Mouse (Mus musculus) intestine, embryonic 15.5 days (tissue): ENCODE results near the gene Abi1. TPM values are rescaled to one million over a fixed set of nuclear protein-coding genes. Genes with fewer than 3 reads are reported as not detected.

ENCODE experiments used
- ATAC-seq: fragments of 200-750 bp; cut with Nextera tagmentation; 2 replicates; pipeline ENCODE4 v1.8.0; 2017; ENCODE audit warnings: moderate TSS enrichment, moderate library complexity
- H3K27ac ChIP-seq: fragments of 300-500 bp; sonication (generic); 2 replicates; pipeline ENCODE4 v1.5.1; 2015; ENCODE audit warnings: mild to moderate bottlenecking, inconsistent platforms
- H3K27me3 ChIP-seq: fragments of 300-500 bp; sonication (generic); replicated peaks from 2 replicates; pipeline ENCODE4 v1.6.1; 2015; ENCODE audit warnings: inconsistent platforms
- H3K36me3 ChIP-seq: fragments of 300-500 bp; sonication (generic); 2 replicates; pipeline ENCODE4 v1.6.1; 2015; ENCODE audit warnings: inconsistent platforms
- H3K4me1 ChIP-seq: fragments of 300-500 bp; sonication (generic); replicated peaks from 2 replicates; pipeline ENCODE4 v1.6.1; 2015; ENCODE audit warnings: inconsistent platforms
- H3K4me2 ChIP-seq: fragments of 300-500 bp; sonication (generic); replicated peaks from 2 replicates; pipeline ENCODE4 v1.6.1; 2015; ENCODE audit warnings: mild to moderate bottlenecking, inconsistent platforms
- H3K4me3 ChIP-seq: fragments of 300-500 bp; sonication (generic); replicated peaks from 2 replicates; pipeline ENCODE4 v1.5.1; 2015; ENCODE audit warnings: inconsistent platforms
- H3K9ac ChIP-seq: fragments of 300-500 bp; sonication (generic); 2 replicates; pipeline ENCODE4 v1.6.1; 2015; ENCODE audit warnings: inconsistent platforms
- H3K9me3 ChIP-seq: fragments of 300-500 bp; sonication (generic); 2 replicates; pipeline ENCODE4 v1.6.1; 2016; ENCODE audit warnings: inconsistent platforms
- WGBS: fragments of 180-500 bp; shearing (Covaris S2); methylation state at CpG from one replicate; pipeline ENCODE4 v1.1.7; 2015; 5-methylcytosine and 5-hydroxymethylcytosine counted together
- polyA plus RNA-seq: library from polyadenylated mRNA; unstranded; fragments of >200 nt; fragmentation: Nextera tagmentation; extraction: Ambion mirVana; gene quantifications from 2 replicates; pipeline ENCODE4 v1.2.1, GENCODE M21; 2015

Gene Abi1
- polyA plus RNA-seq, 1 experiment from 2014 or later = 46.6 TPM

GRCm38 (mm10) chr2:22999620-23000019 is 40.4 kb downstream of the Abi1 start:
- H3K4me2 ChIP-seq = no peak overlapping the region
- no peaks in the 10 kb centered on the region for H3K9me3 ChIP-seq
- H3K27me3 ChIP-seq = no peaks in the 10 kb centered on the region
- no peak for ATAC-seq
- no peaks in the 10 kb centered on the region for H3K4me1 ChIP-seq
- no peaks in the 10 kb centered on the region for H3K36me3 ChIP-seq
- no peak overlapping the region for H3K4me3 ChIP-seq
- 80% methylated on average over 1 of the region's 1 CpGs for WGBS
- no peak overlapping the region for H3K9ac ChIP-seq
- H3K27ac ChIP-seq = no peak overlapping the region

DNA sequence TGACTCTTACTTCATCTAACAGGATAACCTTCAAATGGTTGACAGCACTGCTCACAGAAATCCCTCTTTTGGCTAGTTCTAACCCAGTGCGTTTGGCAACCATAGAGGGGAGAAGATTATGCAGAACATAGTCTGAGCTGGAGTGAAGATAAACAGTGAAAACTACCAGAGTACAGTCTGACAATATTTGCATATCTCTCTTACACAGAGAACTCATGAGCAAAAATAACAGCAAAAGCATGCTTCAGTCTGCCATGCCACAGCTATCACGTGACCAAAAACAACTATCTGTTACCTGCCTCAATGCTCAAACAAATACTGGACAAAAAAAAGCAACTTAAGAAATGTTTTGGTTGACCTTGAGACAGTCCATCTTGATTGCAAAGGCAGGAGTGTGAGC is 41.2 kb downstream of the Abi1 start:
- Histone ChIP-seq H3K9me3 (no peaks in the 10 kb centered on the region), H3K36me3 (no peaks in the 10 kb centered on the region), H3K4me3 (no peak overlapping the region), H3K27me3 (no peaks in the 10 kb centered on the region), H3K27ac (no peak overlapping the region), H3K9ac (no peak overlapping the region), H3K4me2 (no peak overlapping the region), H3K4me1 (no peaks in the 10 kb centered on the region)
- 72% methylated on average over 2 of the region's 2 CpGs for WGBS
- no peak for ATAC-seq

DNA sequence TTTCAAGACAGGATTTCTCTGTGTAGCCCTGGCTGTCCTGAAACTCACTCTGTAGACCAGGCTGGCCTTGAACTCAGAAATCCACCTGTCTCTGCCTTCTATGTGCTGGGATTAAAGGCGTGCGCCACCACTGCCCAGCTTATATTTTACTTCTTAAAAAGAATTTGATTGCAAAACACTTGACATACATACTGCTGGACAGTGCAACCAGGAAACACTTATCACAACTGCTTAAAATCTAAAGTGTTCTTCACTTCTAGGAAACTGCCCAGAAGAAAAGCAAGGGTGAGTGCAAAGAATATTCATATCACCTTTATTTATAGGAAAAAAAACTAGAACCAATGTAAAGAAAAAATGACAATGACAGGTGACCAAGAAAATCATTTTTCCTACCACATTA is 42.0 kb downstream of the Abi1 start:
- WGBS = 88% methylated on average over 2 of the region's 2 CpGs

GRCm38 (mm10) chr2:22996071-22996470 is 44.0 kb downstream of the Abi1 start:
- Histone ChIP-seq H3K9ac (no peak overlapping the region), H3K4me2 (no peak overlapping the region), H3K27me3 (no peaks in the 10 kb centered on the region), H3K4me1 (no peaks in the 10 kb centered on the region), H3K36me3 (no peaks in the 10 kb centered on the region), H3K27ac (no peak overlapping the region), H3K4me3 (no peak overlapping the region), H3K9me3 (no peaks in the 10 kb centered on the region)
- ATAC-seq = no peak

More for the DNA sequence above, 42.0 kb downstream of the Abi1 start:
- H3K9me3 ChIP-seq = no peaks in the 10 kb centered on the region
- no peaks in the 10 kb centered on the region for H3K27me3 ChIP-seq
- no peaks in the 10 kb centered on the region for H3K36me3 ChIP-seq
- H3K4me1 ChIP-seq = no peaks in the 10 kb centered on the region
- H3K27ac ChIP-seq = no peak overlapping the region
- no peak for ATAC-seq
- H3K4me3 ChIP-seq = no peak overlapping the region
- H3K4me2 ChIP-seq = no peak overlapping the region
- H3K9ac ChIP-seq = no peak overlapping the region

DNA sequence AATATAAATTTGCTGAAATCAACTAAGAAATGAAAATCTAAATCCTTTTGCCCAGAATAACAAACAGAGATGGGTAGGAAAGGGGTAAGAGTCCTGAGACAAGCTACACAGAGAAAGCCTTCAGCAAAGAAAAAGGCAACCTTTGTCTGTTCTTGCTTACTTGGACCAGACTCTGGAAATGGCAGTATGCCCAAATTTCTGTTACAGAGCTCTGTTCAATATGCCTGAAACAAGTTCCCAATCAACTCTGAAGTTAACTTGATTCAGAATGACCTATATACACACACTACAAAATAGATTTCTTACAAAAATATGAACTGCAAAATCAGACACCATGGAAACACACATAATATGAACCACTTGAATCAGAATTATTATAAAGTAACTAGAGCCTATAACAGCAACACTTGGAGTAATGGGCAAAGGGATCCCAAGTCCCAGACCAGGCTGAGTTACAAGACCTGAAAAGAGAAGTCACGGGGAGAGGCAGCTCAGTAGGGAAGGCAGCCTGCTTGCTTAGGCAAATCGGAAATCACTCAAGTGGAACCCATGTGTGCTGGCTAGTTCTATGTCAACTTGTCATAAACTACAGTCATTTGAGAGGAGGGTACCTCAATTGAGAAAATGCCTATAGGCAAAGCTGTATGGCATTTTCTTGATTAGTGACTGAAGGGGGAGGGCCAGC is 53.9 kb downstream of the Abi1 start:
- no peak overlapping the region for H3K4me2 ChIP-seq
- H3K4me1 ChIP-seq = no peaks in the 10 kb centered on the region
- H3K36me3 ChIP-seq = no peaks in the 10 kb centered on the region
- no peak overlapping the region for H3K4me3 ChIP-seq
- H3K27ac ChIP-seq = no peak overlapping the region
- no peaks in the 10 kb centered on the region for H3K27me3 ChIP-seq
- no peak for ATAC-seq
- WGBS = 80% methylated on average over 2 of the region's 2 CpGs
- H3K9ac ChIP-seq = no peak overlapping the region
- H3K9me3 ChIP-seq = no peaks in the 10 kb centered on the region

DNA sequence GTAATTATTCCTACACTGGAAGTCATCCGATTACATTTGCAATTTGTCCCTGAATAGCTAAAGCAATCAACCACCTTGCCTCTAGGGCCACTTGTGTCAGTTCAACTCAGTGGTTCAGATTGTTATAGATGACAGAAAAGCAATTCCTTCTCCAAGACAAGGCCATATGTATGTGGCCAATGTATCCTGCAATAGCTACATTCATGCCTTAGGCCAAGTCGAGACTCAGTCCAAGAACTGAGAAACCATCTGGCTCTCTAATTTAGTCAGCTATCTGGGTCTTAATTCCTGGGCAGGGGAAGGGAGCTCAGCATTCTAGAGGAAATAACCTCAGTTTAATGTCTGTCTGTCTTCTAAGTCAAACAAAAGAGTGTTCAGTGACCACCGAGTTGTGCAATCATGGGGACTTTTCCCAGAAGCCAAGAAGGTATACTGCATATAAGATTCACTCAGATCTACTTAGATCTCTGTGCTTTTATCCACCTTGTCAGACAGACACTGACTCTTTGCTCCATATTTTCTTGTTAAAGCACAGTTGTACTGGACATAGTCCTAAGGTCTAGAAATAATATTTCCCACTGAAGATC is 62.6 kb downstream of the Abi1 start:
- WGBS = 57% methylated on average over 3 of the region's 3 CpGs
- no peaks in the 10 kb centered on the region for H3K27me3 ChIP-seq
- H3K4me1 ChIP-seq = no peaks in the 10 kb centered on the region
- no peaks in the 10 kb centered on the region for H3K9me3 ChIP-seq
- no peaks in the 10 kb centered on the region for H3K36me3 ChIP-seq
- no peak overlapping the region for H3K9ac ChIP-seq
- H3K4me2 ChIP-seq = no peak overlapping the region
- no peak for ATAC-seq
- no peak overlapping the region for H3K4me3 ChIP-seq
- no peak overlapping the region for H3K27ac ChIP-seq

DNA sequence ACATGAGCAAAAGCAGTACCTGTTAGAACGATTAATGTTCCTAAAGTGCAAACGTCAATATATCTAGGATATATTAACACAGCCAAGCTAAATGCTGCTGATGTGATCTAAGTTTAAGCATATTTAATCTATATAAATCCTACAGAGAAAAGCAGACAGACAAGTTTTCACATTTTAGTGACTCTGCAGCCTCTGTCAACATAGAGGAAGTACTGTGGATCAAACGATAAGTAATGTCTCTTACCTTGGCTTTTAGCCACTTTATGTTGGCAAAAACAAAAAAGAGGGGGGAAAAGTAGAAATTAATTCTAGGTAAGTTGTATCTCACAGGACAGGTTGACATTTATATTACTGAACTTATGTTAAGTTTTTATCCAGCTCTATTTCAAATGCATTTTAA is 77.1 kb downstream of the Abi1 start:
- H3K36me3 ChIP-seq = no peaks in the 10 kb centered on the region
- no peaks in the 10 kb centered on the region for H3K27me3 ChIP-seq
- no peak overlapping the region for H3K4me3 ChIP-seq
- H3K27ac ChIP-seq = no peak overlapping the region
- no peak overlapping the region for H3K9ac ChIP-seq
- H3K4me1 ChIP-seq = no peaks in the 10 kb centered on the region
- no peak overlapping the region for H3K4me2 ChIP-seq
- ATAC-seq = no peak
- WGBS = 84% methylated on average over 3 of the region's 3 CpGs
- no peaks in the 10 kb centered on the region for H3K9me3 ChIP-seq

- Histone ChIP-seq H3K4me3 (no peak overlapping the region), H3K36me3 (peaks cover 2% of the 10 kb centered on the region; the same call in 1 of the 2 replicates), H3K4me1 (no peaks in the 10 kb centered on the region), H3K9ac (no peak overlapping the region), H3K9me3 (no peaks in the 10 kb centered on the region), H3K27ac (no peak overlapping the region), H3K4me2 (no peak overlapping the region), H3K27me3 (no peaks in the 10 kb centered on the region)
- ATAC-seq = no peak
- 93% methylated on average over 8 of the region's 8 CpGs for WGBS
Observed at GRCm38 (mm10) chr2:22962242-22962641, 77.8 kb downstream of the Abi1 start.

DNA sequence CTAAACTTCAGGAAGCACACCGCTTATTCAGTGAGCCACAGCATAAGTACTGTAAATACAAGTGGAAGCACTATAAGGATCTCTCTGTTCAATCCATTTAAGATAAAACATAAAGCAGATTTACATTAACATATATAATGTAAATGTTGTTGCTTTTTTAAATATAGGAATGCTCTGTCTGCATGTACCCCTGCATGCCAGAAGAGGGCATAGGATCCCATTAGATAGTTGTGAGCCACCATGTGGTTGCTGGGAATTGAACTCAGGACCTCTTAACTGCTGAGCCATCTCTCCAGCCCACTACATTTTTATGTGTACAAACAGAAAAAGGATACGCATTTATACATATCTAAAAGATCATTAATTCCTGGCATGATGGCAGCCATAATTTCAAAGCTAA is 78.4 kb downstream of the Abi1 start:
- H3K9me3 ChIP-seq = no peaks in the 10 kb centered on the region
- no peaks in the 10 kb centered on the region for H3K4me1 ChIP-seq
- no peak overlapping the region for H3K4me2 ChIP-seq
- no peaks in the 10 kb centered on the region for H3K27me3 ChIP-seq
- H3K9ac ChIP-seq = no peak overlapping the region
- ATAC-seq = no peak
- peaks cover 4% of the 10 kb centered on the region; the same call in 1 of the 2 replicates for H3K36me3 ChIP-seq
- no peak overlapping the region for H3K4me3 ChIP-seq
- H3K27ac ChIP-seq = no peak overlapping the region
- 92% methylated on average over 2 of the region's 2 CpGs for WGBS

DNA sequence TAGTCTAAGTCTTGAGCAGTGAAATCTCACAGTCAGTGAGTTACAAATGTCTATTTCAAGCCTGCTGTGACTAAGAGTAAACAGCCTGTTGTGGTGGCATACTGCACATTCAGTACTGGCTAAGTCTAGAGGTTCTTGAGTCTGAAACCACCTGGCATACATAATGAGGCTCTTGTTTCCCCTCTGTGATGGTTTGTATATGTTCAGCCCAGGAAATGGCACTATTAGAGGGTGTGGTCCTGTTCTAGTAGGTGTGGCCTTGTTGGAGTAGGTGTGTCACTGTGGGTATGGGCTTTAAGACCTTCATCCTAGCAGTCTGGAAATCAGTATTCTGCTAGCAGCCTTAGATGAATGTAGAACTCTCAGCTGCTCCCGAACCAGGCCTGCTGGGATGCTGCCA is 82.6 kb downstream of the Abi1 start:
- no peaks in the 10 kb centered on the region for H3K4me1 ChIP-seq
- H3K27ac ChIP-seq = no peak overlapping the region
- ATAC-seq = peak; percentile 51; the same call in 1 of the 2 replicates
- H3K9ac ChIP-seq = no peak overlapping the region
- H3K9me3 ChIP-seq = no peaks in the 10 kb centered on the region
- no peak overlapping the region for H3K4me3 ChIP-seq
- no peaks in the 10 kb centered on the region for H3K27me3 ChIP-seq
- 94% methylated on average over 1 of the region's 1 CpGs for WGBS
- no peak overlapping the region for H3K4me2 ChIP-seq
- H3K36me3 ChIP-seq = peaks cover 4% of the 10 kb centered on the region; the same call in 1 of the 2 replicates

- Histone ChIP-seq H3K9me3 (no peaks in the 10 kb centered on the region), H3K4me2 (no peak overlapping the region), H3K9ac (no peak overlapping the region), H3K27me3 (no peaks in the 10 kb centered on the region), H3K4me1 (no peaks in the 10 kb centered on the region), H3K4me3 (no peak overlapping the region), H3K36me3 (peaks cover 4% of the 10 kb centered on the region; the same call in 1 of the 2 replicates), H3K27ac (no peak overlapping the region)
- WGBS = 92% methylated on average over 5 of the region's 5 CpGs
- no peak for ATAC-seq
Observed at GRCm38 (mm10) chr2:22955914-22956313, 84.1 kb downstream of the Abi1 start.

DNA sequence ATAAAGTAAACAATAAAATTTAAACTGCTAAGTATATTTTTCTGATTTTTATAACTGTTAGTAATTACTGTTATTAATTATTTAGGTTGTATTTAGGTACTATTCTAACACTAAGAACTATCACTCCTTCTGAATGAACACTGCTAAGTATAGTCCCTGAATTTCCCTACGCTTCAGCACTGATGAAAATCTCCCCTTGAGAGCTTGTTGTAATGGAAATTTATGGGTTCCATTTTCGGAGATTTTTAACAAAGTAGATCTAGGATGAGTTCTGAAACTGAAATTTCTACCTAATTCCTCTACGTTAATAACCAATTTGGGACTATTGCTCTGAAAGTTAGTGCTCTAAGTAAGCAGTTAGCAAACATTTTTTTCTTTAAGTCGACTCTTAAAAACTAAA is 85.8 kb downstream of the Abi1 start:
- WGBS = 94% methylated on average over 4 of the region's 4 CpGs
- no peak for ATAC-seq

GRCm38 (mm10) chr2:22949956-22950355 is 90.1 kb downstream of the Abi1 start:
- Histone ChIP-seq H3K4me2 (no peak overlapping the region), H3K9ac (no peak overlapping the region), H3K27ac (no peak overlapping the region), H3K4me1 (no peaks in the 10 kb centered on the region), H3K4me3 (no peak overlapping the region), H3K36me3 (no peaks in the 10 kb centered on the region), H3K27me3 (no peaks in the 10 kb centered on the region), H3K9me3 (no peaks in the 10 kb centered on the region)
- WGBS = 51% methylated on average over 4 of the region's 4 CpGs
- ATAC-seq = no peak

More for the DNA sequence above, 85.8 kb downstream of the Abi1 start:
- H3K4me3 ChIP-seq = no peak overlapping the region
- H3K4me2 ChIP-seq = no peak overlapping the region
- H3K27ac ChIP-seq = no peak overlapping the region
- H3K9me3 ChIP-seq = no peaks in the 10 kb centered on the region
- no peaks in the 10 kb centered on the region for H3K4me1 ChIP-seq
- H3K9ac ChIP-seq = no peak overlapping the region
- peaks cover 4% of the 10 kb centered on the region; the same call in 1 of the 2 replicates for H3K36me3 ChIP-seq
- H3K27me3 ChIP-seq = no peaks in the 10 kb centered on the region
